Mouse (Mus musculus) MEL (cell line): Measurements from ENCODE around the gene Rpp25. TPM values are rescaled to one million over a fixed set of nuclear protein-coding genes. Genes with fewer than 3 reads are reported as not detected.

Experiments used
- DNase-seq: peaks from one replicate; pipeline ENCODE4 v3.0.0; 2011; ENCODE audit warnings: low read depth, low spot score
- H3K27ac ChIP-seq: 2 replicates; pipeline ENCODE4 v1.5.1; 2012; ENCODE audit warnings: low read depth, mild to moderate bottlenecking, control low read depth, low read length, moderate library complexity; ENCODE audit not compliant: control insufficient read depth
- H3K27me3 ChIP-seq, 2 experiments: fragments of 150-350 bp in 1 of 2; sonication (generic) in 1 of 2; 2 replicates each; pipeline ENCODE4 v1.6.1; 2012; ENCODE audit warnings: low read length in 2 of 2, mild to moderate bottlenecking in 2 of 2, improper control_type of control experiment in 1 of 2, moderate library complexity in 1 of 2; ENCODE audit not compliant: insufficient read depth in 2 of 2, control insufficient read depth in 1 of 2
- H3K36me3 ChIP-seq, 2 experiments: 2 replicates each; pipeline ENCODE4 v1.6.1; 2012 to 2014; ENCODE audit warnings: low read length in 2 of 2, improper control_type of control experiment in 1 of 2, inconsistent platforms in 1 of 2, mild to moderate bottlenecking in 1 of 2; ENCODE audit not compliant: insufficient read depth in 2 of 2, control insufficient read depth in 1 of 2
- H3K4me1 ChIP-seq, 2 experiments: fragments of 150-350 bp in 1 of 2; sonication (generic) in 1 of 2; 2 replicates each; pipeline ENCODE4 v1.6.1; 2012; ENCODE audit warnings: low read length in 2 of 2, improper control_type of control experiment in 1 of 2, mild to moderate bottlenecking in 1 of 2; ENCODE audit not compliant: insufficient read depth in 2 of 2, control insufficient read depth in 1 of 2
- H3K4me3 ChIP-seq, 2 experiments: fragments of 150-350 bp in 1 of 2; sonication (generic) in 1 of 2; 2 replicates each; pipeline ENCODE4 v1.5.1; 2012; ENCODE audit warnings: low read depth in 2 of 2, low read length in 2 of 2, mild to moderate bottlenecking in 2 of 2, moderate library complexity in 2 of 2, control low read depth in 1 of 2, improper control_type of control experiment in 1 of 2; ENCODE audit not compliant: control insufficient read depth in 1 of 2, insufficient read depth in 1 of 2
- H3K79me2 ChIP-seq: 2 replicates; pipeline ENCODE4 v1.6.1; 2012; ENCODE audit warnings: mild to moderate bottlenecking, low read length, moderate library complexity; ENCODE audit not compliant: control insufficient read depth, poor library complexity, insufficient read depth
- H3K9ac ChIP-seq: 2 replicates; pipeline ENCODE4 v1.6.1; 2012; ENCODE audit warnings: low read depth, mild to moderate bottlenecking, control low read depth, low read length, moderate library complexity; ENCODE audit not compliant: control insufficient read depth, poor library complexity, severe bottlenecking
- H3K9me3 ChIP-seq: fragments of 150-350 bp; sonication (generic); replicated peaks from 2 replicates; pipeline ENCODE4 v1.6.1; 2012; ENCODE audit warnings: mild to moderate bottlenecking, low read length, improper control_type of control experiment, moderate library complexity; ENCODE audit not compliant: insufficient read depth
- BHLHE40 ChIP-seq: IDR thresholded peaks from 2 replicates; pipeline ENCODE4 v1.6.1; 2012; ENCODE audit warnings: low read depth, mild to moderate bottlenecking, inconsistent platforms, low read length, improper control_type of control experiment, borderline replicate concordance
- CHD1 ChIP-seq: IDR thresholded peaks from 2 replicates; pipeline ENCODE4 v1.6.1; 2012; ENCODE audit warnings: low read depth, mild to moderate bottlenecking, inconsistent platforms, low read length, improper control_type of control experiment
- CHD2 ChIP-seq: IDR thresholded peaks from 2 replicates; pipeline ENCODE4 v1.6.1; 2011; ENCODE audit warnings: low read length, improper control_type of control experiment
- CTCF ChIP-seq, 3 experiments: IDR thresholded peaks in 2 of 3; conservative IDR thresholded peaks in 1 of 3; 2 replicates each; pipeline ENCODE4 v1.5.1; 2011 to 2012; ENCODE audit warnings: low read length in 3 of 3, low read depth in 2 of 3, mild to moderate bottlenecking in 2 of 3, improper control_type of control experiment in 1 of 3, inconsistent platforms in 1 of 3, mixed read lengths in 1 of 3, moderate library complexity in 1 of 3; ENCODE audit not compliant: control insufficient read depth in 1 of 3, insufficient read depth in 1 of 3, poor library complexity in 1 of 3, severe bottlenecking in 1 of 3
- E2F4 ChIP-seq: IDR thresholded peaks from 2 replicates; pipeline ENCODE4 v1.6.1; 2011; ENCODE audit warnings: low read depth, low read length, improper control_type of control experiment, borderline replicate concordance
- ELF1 ChIP-seq: IDR thresholded peaks from 2 replicates; pipeline ENCODE4 v1.6.1; 2014; ENCODE audit warnings: low read depth, mild to moderate bottlenecking, inconsistent platforms, low read length, improper control_type of control experiment, moderate library complexity
- EP300 ChIP-seq, 2 experiments: IDR thresholded peaks; 2 replicates each; pipeline ENCODE4 v1.6.1; 2011; ENCODE audit warnings: improper control_type of control experiment in 2 of 2, low read length in 2 of 2, low read depth in 1 of 2, mild to moderate bottlenecking in 1 of 2
- ETS1 ChIP-seq: IDR thresholded peaks from 2 replicates; pipeline ENCODE4 v1.6.1; 2012; ENCODE audit warnings: low read depth, mild to moderate bottlenecking, inconsistent platforms, low read length, improper control_type of control experiment, moderate library complexity
- GABPA ChIP-seq: IDR thresholded peaks from 2 replicates; pipeline ENCODE4 v1.6.1; 2012; ENCODE audit warnings: low read depth, mild to moderate bottlenecking, inconsistent platforms, low read length, improper control_type of control experiment, moderate library complexity
- HCFC1 ChIP-seq: IDR thresholded peaks from 2 replicates; pipeline ENCODE4 v1.6.1; 2012; ENCODE audit warnings: low read depth, mild to moderate bottlenecking, inconsistent platforms, low read length, improper control_type of control experiment, moderate library complexity
- KAT2A ChIP-seq: conservative IDR thresholded peaks from 2 replicates; pipeline ENCODE4 v1.6.1; 2012; ENCODE audit warnings: low read depth, low read length, improper control_type of control experiment, inconsistent platforms
- MAFK ChIP-seq: IDR thresholded peaks from 2 replicates; pipeline ENCODE4 v1.6.1; 2011; ENCODE audit warnings: low read depth, mild to moderate bottlenecking, low read length, improper control_type of control experiment, borderline replicate concordance
- MAZ ChIP-seq: IDR thresholded peaks from 2 replicates; pipeline ENCODE4 v1.6.1; 2012; ENCODE audit warnings: low read depth, mild to moderate bottlenecking, inconsistent platforms, low read length, improper control_type of control experiment
- MEF2A ChIP-seq: IDR thresholded peaks from 2 replicates; pipeline ENCODE4 v1.6.1; 2014; ENCODE audit warnings: low read depth, mild to moderate bottlenecking, inconsistent platforms, low read length, improper control_type of control experiment; ENCODE audit not compliant: poor library complexity, insufficient replicate concordance, severe bottlenecking; ENCODE audit errors: extremely low read depth
- NELFE ChIP-seq: IDR thresholded peaks from 2 replicates; pipeline ENCODE4 v1.6.1; 2011; ENCODE audit warnings: low read depth, low read length, improper control_type of control experiment
- NRF1 ChIP-seq: IDR thresholded peaks from 2 replicates; pipeline ENCODE4 v1.6.1; 2014; ENCODE audit warnings: low read depth, mild to moderate bottlenecking, inconsistent platforms, low read length, improper control_type of control experiment, moderate library complexity; ENCODE audit not compliant: poor library complexity, insufficient read depth, severe bottlenecking
- SIN3A ChIP-seq: IDR thresholded peaks from 2 replicates; pipeline ENCODE4 v1.6.1; 2012; ENCODE audit warnings: low read length, improper control_type of control experiment, inconsistent platforms
- SMC3 ChIP-seq: IDR thresholded peaks from 2 replicates; pipeline ENCODE4 v1.6.1; 2011; ENCODE audit warnings: low read depth, low read length, improper control_type of control experiment
- TAL1 ChIP-seq: IDR thresholded peaks from 2 replicates; pipeline ENCODE4 v1.6.1; 2012; ENCODE audit warnings: mild to moderate bottlenecking, inconsistent platforms, low read length, moderate library complexity, mixed read lengths
- TBP ChIP-seq: IDR thresholded peaks from 2 replicates; pipeline ENCODE4 v1.8.0; 2011; ENCODE audit warnings: low read depth, low read length, improper control_type of control experiment
- TCF12 ChIP-seq: IDR thresholded peaks from 2 replicates; pipeline ENCODE4 v1.6.1; 2014; ENCODE audit warnings: low read depth, mild to moderate bottlenecking, inconsistent platforms, low read length, improper control_type of control experiment, moderate library complexity
- UBTF ChIP-seq: IDR thresholded peaks from 2 replicates; pipeline ENCODE4 v1.6.1; 2012; ENCODE audit warnings: low read depth, mild to moderate bottlenecking, inconsistent platforms, low read length, improper control_type of control experiment, moderate library complexity, borderline replicate concordance; ENCODE audit not compliant: insufficient read depth
- USF1 ChIP-seq: IDR thresholded peaks from 2 replicates; pipeline ENCODE4 v1.6.1; 2014; ENCODE audit warnings: low read depth, mild to moderate bottlenecking, inconsistent platforms, low read length, improper control_type of control experiment, moderate library complexity
- ZC3H11A ChIP-seq: IDR thresholded peaks from 2 replicates; pipeline ENCODE4 v1.6.1; 2012; ENCODE audit warnings: low read depth, mild to moderate bottlenecking, inconsistent platforms, low read length, improper control_type of control experiment
- ZKSCAN1 ChIP-seq: IDR thresholded peaks from 2 replicates; pipeline ENCODE4 v1.6.1; 2012; ENCODE audit warnings: low read depth, mild to moderate bottlenecking, inconsistent platforms, low read length, improper control_type of control experiment, moderate library complexity
- polyA plus RNA-seq, 2 experiments: library from polyadenylated mRNA; stranded (reverse) in 1 of 2; unstranded in 1 of 2; fragments of >175 nt in 1 of 2; fragments of >200 nt in 1 of 2; gene quantifications; 2 replicates each; pipeline versions ENCODE4 v1.2.1 to v1.2.4; 2012; ENCODE audit warnings: low replicate concordance in 2 of 2, low read depth in 1 of 2; ENCODE audit not compliant: insufficient read length in 2 of 2, insufficient read depth in 1 of 2, missing spikeins in 1 of 2
- total RNA-seq: library from RNA; depleted of rRNA; stranded (reverse); fragments of 300-350 nt; gene quantifications from 2 replicates; pipeline ENCODE4 v1.2.3, GENCODE M21; 2012

The Rpp25 gene
- total and polyA plus RNA-seq, 3 experiments: 0.12 to 0.68 TPM; not detected in 1

GRCm38 (mm10) chr9:57541312-57541711 lies 37.5 kb downstream of the Rpp25 start (continued):
- no peak for TF ChIP-seq MAZ
- TF ChIP-seq SIN3A: 0 out of 2 replicates have a peak, but pooled peaks have one; percentile 46
- no peak for TF ChIP-seq TCF12
- no peak for TF ChIP-seq TAL1
- TF ChIP-seq KAT2A: no peak
- no peak for TF ChIP-seq BHLHE40
- TF ChIP-seq NRF1: no peak
- no peak for TF ChIP-seq GABPA
- no peak for TF ChIP-seq EP300 (IDR thresholded peaks at IDR 0.05; ENCODE audit: low read depth in 1 of 2, low read length in 2 of 2)
- peak; percentile 13 to 67 (median 53); a peak in 5 of 6 replicates for TF ChIP-seq CTCF (IDR thresholded peaks at IDR 0.05 in 2 of 3, conservative IDR thresholded peaks at IDR 0.05 in 1 of 3; ENCODE audit: control insufficient read depth in 1 of 3, insufficient read depth in 1 of 3, low read depth in 2 of 3, low read length in 3 of 3, poor library complexity in 1 of 3, severe bottlenecking in 1 of 3)
- no peak for TF ChIP-seq UBTF
- TF ChIP-seq ZKSCAN1: no peak; the same call in 1 of the 2 replicates
- TF ChIP-seq ELF1: no peak
- TF ChIP-seq E2F4: no peak

- peaks cover 4 to 6% of the 10 kb centered on the region in 2 experiments for H3K36me3 ChIP-seq
Observed at GRCm38 (mm10) chr9:57543951-57544350, 40.1 kb downstream of the Rpp25 start.

More at GRCm38 (mm10) chr9:57543951-57544350, 40.1 kb downstream of the Rpp25 start:
- Histone ChIP-seq H3K9ac (no peak overlapping the region), H3K4me3 (no peak overlapping the region), H3K27me3 (no peaks in the 10 kb centered on the region), H3K27ac (no peak overlapping the region), H3K9me3 (no peaks in the 10 kb centered on the region), H3K79me2 (peaks cover 1% of the 10 kb centered on the region; the same call in 1 of the 2 replicates)
- no peak for DNase-seq
- TF ChIP-seq NRF1 (no peak), HCFC1 (no peak), BHLHE40 (no peak), ETS1 (no peak), CHD1 (no peak), ZC3H11A (no peak), GABPA (no peak), NELFE (no peak), TBP (no peak), UBTF (no peak), SIN3A (no peak), CHD2 (no peak), ZKSCAN1 (no peak), MEF2A (no peak), USF1 (no peak), TAL1 (no peak), MAFK (no peak), SMC3 (no peak)
- TF ChIP-seq, all 39 proteins: peak for 0
- peaks cover 0 to 3% of the 10 kb centered on the region in 2 experiments; a peak in 1 of 4 replicates for H3K4me1 ChIP-seq
